Mouse (Mus musculus) ES-E14 (cell line): ENCODE data around the gene Hipk2. TPM values are rescaled to one million over a fixed set of nuclear protein-coding genes. Genes with fewer than 3 reads are reported as not detected.

Experiments
- DNase-seq: peaks from one replicate; pipeline ENCODE4 v3.0.0-alpha.2; 2013; ENCODE audit warnings: low read depth, low spot score
- H3K27ac ChIP-seq: 2 replicates; pipeline ENCODE4 v1.5.1; 2012; ENCODE audit warnings: low read depth, mild to moderate bottlenecking, low read length, moderate library complexity, mixed read lengths; ENCODE audit not compliant: poor library complexity, insufficient read depth, severe bottlenecking
- H3K36me3 ChIP-seq: 2 replicates; pipeline ENCODE4 v1.6.1; 2012; ENCODE audit warnings: mild to moderate bottlenecking, low read length, moderate library complexity, mixed read lengths; ENCODE audit not compliant: control insufficient read depth, poor library complexity, insufficient read depth, severe bottlenecking
- H3K4me1 ChIP-seq, 2 experiments: fragments of 150-350 bp in 1 of 2; sonication (generic) in 1 of 2; 2 replicates each; pipeline ENCODE4 v1.6.1; 2012; ENCODE audit warnings: low read length in 2 of 2, mild to moderate bottlenecking in 1 of 2, mixed read lengths in 1 of 2; ENCODE audit not compliant: control insufficient read depth in 2 of 2, insufficient read depth in 2 of 2, poor library complexity in 1 of 2
- H3K4me3 ChIP-seq, 2 experiments: fragments of 150-350 bp in 1 of 2; sonication (generic) in 1 of 2; 2 replicates each; pipeline ENCODE4 v1.5.1; 2012; ENCODE audit warnings: low read length in 2 of 2, low read depth in 1 of 2, mild to moderate bottlenecking in 1 of 2, mixed read lengths in 1 of 2; ENCODE audit not compliant: insufficient read depth in 1 of 2, poor library complexity in 1 of 2, severe bottlenecking in 1 of 2
- H3K9ac ChIP-seq: 2 replicates; pipeline ENCODE4 v1.6.1; 2012; ENCODE audit warnings: low read depth, mild to moderate bottlenecking, low read length, mixed read lengths; ENCODE audit not compliant: poor library complexity, insufficient read depth, severe bottlenecking
- H3K9me3 ChIP-seq: fragments of 150-350 bp; sonication (generic); 2 replicates; pipeline ENCODE4 v1.6.1; 2012; ENCODE audit warnings: low read depth, mild to moderate bottlenecking, low read length; ENCODE audit not compliant: control insufficient read depth, insufficient read depth
- CHD2 ChIP-seq: IDR thresholded peaks from 2 replicates; pipeline ENCODE4 v1.6.1; 2014; ENCODE audit warnings: mild to moderate bottlenecking, low read depth, low read length, inconsistent platforms
- HCFC1 ChIP-seq: IDR thresholded peaks from 2 replicates; pipeline ENCODE4 v1.6.1; 2012; ENCODE audit warnings: low read length, inconsistent platforms, borderline replicate concordance; ENCODE audit not compliant: insufficient read depth
- MAFK ChIP-seq: IDR thresholded peaks from 2 replicates; pipeline ENCODE4 v1.6.1; 2014; ENCODE audit warnings: mild to moderate bottlenecking, low read depth, low read length, inconsistent platforms; ENCODE audit not compliant: insufficient read depth
- ZC3H11A ChIP-seq: IDR thresholded peaks from 2 replicates; pipeline ENCODE4 v1.6.1; 2012; ENCODE audit warnings: low read depth, mild to moderate bottlenecking, inconsistent platforms, low read length, borderline replicate concordance
- ZNF384 ChIP-seq: IDR thresholded peaks from 2 replicates; pipeline ENCODE4 v1.6.1; 2012; ENCODE audit warnings: low read depth, low read length, inconsistent platforms
- in situ Hi-C, 2 experiments: fragments of 600-800 bp; cut with MboI; formaldehyde crosslinking; loops; one replicate each; pipeline ENCODE4 v1.15.1; 2025; ENCODE audit warnings: low sequenced_read_pairs in 2 of 2, inconsistent platforms in 1 of 2; ENCODE audit not compliant: unreplicated experiment in 2 of 2
- total RNA-seq: library from RNA; depleted of rRNA; stranded (reverse); fragments of 300-350 nt; gene quantifications from 2 replicates; pipeline ENCODE4 v1.2.3, GENCODE M21; 2012

The Hipk2 gene
- total RNA-seq, 1 experiment: 7.0 TPM

DNA sequence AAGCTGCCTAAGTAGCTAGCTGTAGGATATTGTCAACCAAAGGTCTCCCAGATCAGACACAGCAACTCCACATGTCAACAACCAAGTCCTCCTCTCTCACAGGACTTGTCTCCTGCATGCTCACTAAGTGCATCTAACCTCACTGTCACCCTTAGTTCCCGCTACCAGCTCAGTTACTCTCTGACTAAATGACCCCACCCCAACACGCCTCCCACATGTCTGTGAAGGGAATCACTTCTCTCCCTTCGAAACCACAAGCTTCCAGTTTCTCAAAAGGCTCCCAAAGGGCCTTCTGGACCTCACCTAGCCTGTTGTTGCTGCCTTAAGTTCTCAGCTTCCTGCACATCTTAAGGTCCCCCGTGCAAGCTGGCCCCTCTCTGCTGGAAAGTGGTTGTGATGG, 25.2 kb upstream of the Hipk2 start:
- H3K4me3 ChIP-seq: no peak overlapping the region
- H3K9me3 ChIP-seq: no peaks in the 10 kb centered on the region
- in situ Hi-C loops: loop anchor here in 1 of 2 experiments (10.0 kb wide), 1 partner anchor 256 kb away; no protein-coding TSS in a partner anchor
- TF ChIP-seq HCFC1: no peak
- no peak for TF ChIP-seq ZC3H11A
- no peak for TF ChIP-seq CHD2
- no peak for TF ChIP-seq MAFK
- TF ChIP-seq ZNF384: no peak
- no peak for DNase-seq
- no peaks in the 10 kb centered on the region for H3K4me1 ChIP-seq
- H3K27ac ChIP-seq: no peak overlapping the region
- H3K36me3 ChIP-seq: no peaks in the 10 kb centered on the region
- no peak overlapping the region for H3K9ac ChIP-seq

DNA sequence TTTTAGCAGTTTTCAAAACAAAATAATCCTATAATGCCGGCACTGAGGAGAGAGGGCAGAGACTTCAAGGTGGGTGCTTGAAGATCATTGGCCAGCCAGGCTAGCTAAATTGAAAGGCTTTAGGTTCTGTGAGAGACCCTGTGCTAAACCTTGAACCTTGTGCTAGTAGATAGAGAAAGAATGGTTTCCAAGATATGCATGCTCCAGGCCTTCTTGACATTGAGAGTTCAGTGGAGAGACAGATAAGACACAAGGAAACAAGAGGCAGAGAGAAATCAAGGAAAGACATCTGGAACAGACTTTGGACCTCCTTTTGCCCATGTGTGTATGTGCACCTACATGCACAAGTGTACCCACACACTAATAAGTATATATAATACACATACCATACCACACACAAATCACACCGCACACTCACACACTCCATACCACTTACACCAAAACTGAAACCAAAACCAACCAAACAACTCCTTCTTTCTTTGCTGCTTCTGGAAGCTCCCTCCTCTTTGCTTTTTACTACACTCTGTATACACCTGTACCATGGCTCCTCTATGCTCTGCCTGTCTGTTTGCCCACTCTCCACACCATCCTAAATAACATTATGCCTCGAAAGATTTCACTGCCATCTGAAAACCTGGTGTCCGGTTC, 24.6 kb upstream of the Hipk2 start:
- no peak for DNase-seq
- H3K27ac ChIP-seq: no peak overlapping the region
- H3K9me3 ChIP-seq: no peaks in the 10 kb centered on the region
- H3K9ac ChIP-seq: no peak overlapping the region
- TF ChIP-seq ZNF384: no peak
- TF ChIP-seq CHD2: no peak
- no peak for TF ChIP-seq HCFC1
- in situ Hi-C loops: loop anchor here in 1 of 2 experiments (10.0 kb wide), 1 partner anchor 256 kb away; no protein-coding TSS in a partner anchor
- H3K4me3 ChIP-seq: no peak overlapping the region
- no peaks in the 10 kb centered on the region for H3K4me1 ChIP-seq
- no peaks in the 10 kb centered on the region for H3K36me3 ChIP-seq

DNA sequence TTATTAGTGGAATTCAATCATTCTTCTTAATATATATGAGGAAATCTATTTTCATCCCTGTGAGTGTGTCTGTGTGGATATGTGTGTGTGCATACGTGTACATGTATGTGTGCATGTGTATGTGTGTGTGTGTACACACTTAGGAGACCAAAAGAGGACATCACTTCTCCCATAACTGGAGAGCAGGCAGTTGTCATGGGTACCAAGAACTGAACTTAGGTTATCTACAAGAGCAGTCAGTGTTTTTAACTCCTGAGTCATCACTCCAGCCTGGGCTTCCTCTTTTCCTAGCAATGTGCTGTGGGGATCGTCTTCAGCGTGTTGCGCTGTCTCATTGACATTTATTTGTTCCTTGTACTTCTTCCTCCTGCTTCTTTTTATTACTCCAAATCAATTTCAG, 24.1 kb upstream of the Hipk2 start:
- H3K9me3 ChIP-seq: no peaks in the 10 kb centered on the region
- H3K4me1 ChIP-seq: no peaks in the 10 kb centered on the region
- H3K9ac ChIP-seq: no peak overlapping the region
- no peak overlapping the region for H3K27ac ChIP-seq
- no peaks in the 10 kb centered on the region for H3K36me3 ChIP-seq
- in situ Hi-C loops: loop anchor here in 1 of 2 experiments (10.0 kb wide), 1 partner anchor 255 kb away; no protein-coding TSS in a partner anchor
- no peak overlapping the region for H3K4me3 ChIP-seq
- TF ChIP-seq MAFK (no peak), ZC3H11A (no peak), ZNF384 (no peak), CHD2 (no peak), HCFC1 (no peak)
- DNase-seq: no peak

DNA sequence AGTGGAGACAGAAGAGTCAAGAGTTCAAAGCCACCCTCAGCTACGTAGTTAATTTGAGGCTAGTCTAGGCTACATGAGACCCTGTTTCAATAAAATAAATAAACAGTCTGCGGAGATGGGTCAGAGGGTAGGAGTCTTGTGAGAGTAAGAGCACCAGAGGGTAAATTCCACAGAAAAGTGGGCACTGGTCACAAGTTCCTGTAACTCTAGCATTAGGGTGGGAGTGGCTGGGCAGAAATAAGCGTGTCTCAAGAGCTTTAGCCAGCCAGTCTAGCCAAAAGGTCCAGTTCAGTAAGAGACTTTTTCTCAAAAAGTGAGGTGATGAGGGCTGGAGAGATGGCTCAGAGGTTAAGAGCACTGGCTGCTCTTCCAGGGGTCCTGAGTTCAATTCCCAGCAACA, 17.6 kb upstream of the Hipk2 start:
- no peak overlapping the region for H3K4me3 ChIP-seq
- no peak overlapping the region for H3K27ac ChIP-seq
- H3K36me3 ChIP-seq: no peaks in the 10 kb centered on the region
- H3K9me3 ChIP-seq: no peaks in the 10 kb centered on the region
- in situ Hi-C loops: no loop called here
- no peak overlapping the region for H3K9ac ChIP-seq
- DNase-seq: no peak
- no peaks in the 10 kb centered on the region for H3K4me1 ChIP-seq
- TF ChIP-seq CHD2 (no peak), MAFK (no peak), HCFC1 (no peak), ZNF384 (no peak), ZC3H11A (no peak)
